Mouse (Mus musculus) stomach, embryonic 16.5 days (tissue): ENCODE data around the gene Appbp2. TPM values are rescaled to one million over a fixed set of nuclear protein-coding genes. Genes with fewer than 3 reads are reported as not detected.

ENCODE experiments used
- ATAC-seq: fragments of 200-750 bp; cut with Nextera tagmentation; 2 replicates; pipeline ENCODE4 v1.8.0; 2017; ENCODE audit warnings: moderate number of reproducible peaks, moderate TSS enrichment; ENCODE audit not compliant: insufficient read depth, low FRiP score
- H3K27ac ChIP-seq: fragments of 300-500 bp; sonication (generic); 2 replicates; pipeline ENCODE4 v1.5.1; 2014; ENCODE audit warnings: low read length
- H3K27me3 ChIP-seq: fragments of 300-500 bp; sonication (generic); 2 replicates; pipeline ENCODE4 v1.6.1; 2014; ENCODE audit warnings: low read length, control low read depth, mixed read lengths; ENCODE audit not compliant: control insufficient read depth, insufficient read depth
- H3K36me3 ChIP-seq: fragments of 300-500 bp; sonication (generic); 2 replicates; pipeline ENCODE4 v1.6.1; 2014; ENCODE audit warnings: low read length; ENCODE audit not compliant: control insufficient read depth, insufficient read depth
- H3K4me1 ChIP-seq: fragments of 300-500 bp; sonication (generic); 2 replicates; pipeline ENCODE4 v1.6.1; 2014; ENCODE audit warnings: low read length, control low read depth, mixed read lengths; ENCODE audit not compliant: control insufficient read depth, insufficient read depth
- H3K4me2 ChIP-seq: fragments of 300-500 bp; sonication (generic); 2 replicates; pipeline ENCODE4 v1.6.1; 2014; ENCODE audit warnings: low read depth, low read length, mixed read lengths
- H3K4me3 ChIP-seq: fragments of 300-500 bp; sonication (generic); replicated peaks from 2 replicates; pipeline ENCODE4 v1.5.1; 2014; ENCODE audit warnings: mild to moderate bottlenecking, low read length
- H3K9ac ChIP-seq: fragments of 300-500 bp; sonication (generic); 2 replicates; pipeline ENCODE4 v1.6.1; 2014; ENCODE audit warnings: low read length
- H3K9me3 ChIP-seq: fragments of 300-500 bp; sonication (generic); replicated peaks from 2 replicates; pipeline ENCODE4 v1.6.1; 2016; ENCODE audit warnings: low read length, control low read depth; ENCODE audit not compliant: control insufficient read depth
- WGBS: fragments of 180-500 bp; shearing (Covaris S2); extraction: QIAGEN DNeasy Blood & Tissue Kit; methylation state at CpG from one replicate; pipeline ENCODE4 v1.1.7; 2014; 5-methylcytosine and 5-hydroxymethylcytosine counted together
- polyA plus RNA-seq: library from polyadenylated mRNA; unstranded; fragments of >200 nt; fragmentation: Nextera tagmentation; extraction: Ambion mirVana; gene quantifications from 2 replicates; pipeline ENCODE4 v1.2.1, GENCODE M21; 2015

Gene Appbp2
- polyA plus RNA-seq, 1 experiment from 2014 or later: 33.4 TPM

DNA sequence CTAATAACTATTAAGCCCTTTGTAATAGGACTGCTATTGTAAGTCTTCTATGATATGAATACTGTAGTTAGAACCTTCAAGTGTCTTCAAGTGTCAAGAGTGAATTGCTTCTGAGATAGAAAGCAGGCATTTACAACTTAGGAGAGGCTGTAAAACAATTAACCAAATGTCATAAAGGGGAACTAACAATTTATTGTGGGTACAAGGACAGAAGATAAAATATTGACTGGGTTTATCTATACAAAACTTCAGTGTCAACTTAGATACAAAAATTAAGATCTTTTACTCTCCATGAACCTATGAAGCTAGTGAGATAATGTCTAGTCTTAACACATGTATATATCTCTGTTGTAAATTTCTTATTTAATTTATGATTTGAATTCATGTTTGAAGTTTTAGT lies 28.7 kb downstream of the Appbp2 start:
- Histone ChIP-seq H3K4me3 (no peak overlapping the region), H3K4me2 (no peak overlapping the region), H3K36me3 (peaks cover 16% of the 10 kb centered on the region), H3K27me3 (no peaks in the 10 kb centered on the region), H3K9ac (no peak overlapping the region), H3K9me3 (no peaks in the 10 kb centered on the region), H3K27ac (no peak overlapping the region), H3K4me1 (no peaks in the 10 kb centered on the region)
- ATAC-seq: no peak

DNA sequence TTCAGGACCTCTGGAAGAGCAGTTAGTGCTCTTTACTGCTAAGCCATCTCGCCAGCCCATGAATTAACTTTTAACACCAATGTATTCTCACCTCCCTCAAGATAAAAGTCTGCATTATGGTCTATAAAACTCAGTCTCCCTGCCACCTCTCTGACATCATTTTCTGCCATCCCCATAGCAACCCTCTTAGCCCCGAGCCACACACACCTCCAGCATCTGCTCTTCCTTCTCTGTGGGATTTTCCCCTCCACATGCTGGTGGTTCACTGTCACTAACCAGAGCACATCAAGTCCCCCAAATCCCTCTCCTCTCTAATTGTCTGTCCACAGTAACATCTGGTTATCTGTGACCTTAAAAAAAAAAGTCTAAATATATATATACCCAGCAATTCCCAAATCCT lies 36.0 kb downstream of the Appbp2 start:
- WGBS: 77% methylated on average over 2 of the region's 2 CpGs
- ATAC-seq: no peak
- Histone ChIP-seq H3K27ac (no peak overlapping the region), H3K4me3 (no peak overlapping the region), H3K9me3 (no peaks in the 10 kb centered on the region), H3K9ac (no peak overlapping the region), H3K36me3 (peaks cover 25% of the 10 kb centered on the region), H3K27me3 (no peaks in the 10 kb centered on the region), H3K4me1 (no peaks in the 10 kb centered on the region), H3K4me2 (no peak overlapping the region)

DNA sequence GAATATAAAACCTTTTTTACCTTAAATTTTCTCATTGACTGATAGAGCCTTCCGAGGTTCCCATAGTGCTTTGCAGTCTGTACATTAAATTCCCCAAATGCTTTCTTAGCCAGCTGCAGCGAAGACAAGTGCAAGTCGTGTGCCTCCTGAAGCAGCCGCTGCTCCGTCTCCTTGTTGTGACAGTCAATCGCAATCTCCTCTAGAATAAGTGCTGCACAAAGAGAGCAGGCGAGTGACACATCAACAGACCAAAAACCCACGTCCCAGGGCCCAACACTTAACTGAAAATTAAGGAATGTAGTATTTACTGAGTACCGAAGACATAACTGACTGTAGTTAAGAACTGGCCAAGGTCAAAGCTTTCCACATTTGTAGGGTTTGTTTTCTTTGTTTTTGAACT lies 38.9 kb downstream of the Appbp2 start:
- 87% methylated on average over 9 of the region's 9 CpGs for WGBS
- peaks cover 28% of the 10 kb centered on the region for H3K36me3 ChIP-seq

DNA sequence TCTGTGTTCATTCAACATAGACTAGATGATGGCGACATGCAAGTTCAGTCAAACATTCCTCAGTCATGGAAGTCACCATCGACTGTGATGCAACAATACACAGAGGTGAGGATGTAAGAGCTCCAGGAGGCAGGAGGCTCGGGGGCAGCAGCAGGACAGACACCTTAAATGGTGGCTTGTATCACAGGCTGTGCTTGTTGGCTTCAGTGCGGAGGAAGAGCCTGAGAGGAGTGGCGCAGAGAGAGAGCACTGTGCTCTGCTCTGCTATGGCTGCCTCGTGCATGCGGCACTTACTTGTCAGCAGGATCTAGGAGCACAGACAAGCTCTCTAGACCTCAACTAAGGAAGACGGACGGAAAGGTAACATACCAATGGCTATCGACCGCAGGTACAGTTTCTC lies 40.7 kb downstream of the Appbp2 start:
- Histone ChIP-seq H3K27ac (no peak overlapping the region), H3K9me3 (no peaks in the 10 kb centered on the region), H3K9ac (no peak overlapping the region), H3K4me2 (no peak overlapping the region), H3K36me3 (peaks cover 33% of the 10 kb centered on the region), H3K4me1 (no peaks in the 10 kb centered on the region), H3K4me3 (no peak overlapping the region), H3K27me3 (no peaks in the 10 kb centered on the region)
- 93% methylated on average over 11 of the region's 11 CpGs for WGBS
- no peak for ATAC-seq

More for the DNA sequence above, 38.9 kb downstream of the Appbp2 start:
- Histone ChIP-seq H3K27me3 (no peaks in the 10 kb centered on the region), H3K9me3 (no peaks in the 10 kb centered on the region), H3K27ac (no peak overlapping the region), H3K4me3 (no peak overlapping the region), H3K9ac (no peak overlapping the region), H3K4me2 (no peak overlapping the region), H3K4me1 (no peaks in the 10 kb centered on the region)
- ATAC-seq: no peak

DNA sequence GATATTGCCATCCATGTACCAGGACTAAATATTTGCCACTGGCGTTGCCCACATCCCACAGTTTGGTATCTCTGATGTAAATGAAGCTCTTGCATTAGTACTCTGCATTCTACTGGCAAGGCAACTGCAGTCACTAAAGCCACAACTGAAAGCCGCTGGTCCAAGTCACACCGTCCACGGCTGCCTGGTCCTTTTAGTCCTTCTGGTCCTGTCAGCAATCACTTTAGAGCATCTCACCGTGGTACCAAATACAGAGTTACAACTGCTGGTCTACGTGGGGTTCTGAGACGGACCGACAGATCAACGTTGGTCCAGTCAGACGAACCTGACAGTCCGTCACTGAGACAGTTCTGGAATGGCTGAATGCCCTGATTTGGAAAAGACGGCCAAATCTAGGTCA lies 44.2 kb downstream of the Appbp2 start:
- Histone ChIP-seq H3K4me3 (no peak overlapping the region), H3K9me3 (no peaks in the 10 kb centered on the region), H3K4me1 (no peaks in the 10 kb centered on the region), H3K27me3 (no peaks in the 10 kb centered on the region), H3K27ac (no peak overlapping the region), H3K36me3 (peaks cover 21% of the 10 kb centered on the region), H3K9ac (no peak overlapping the region), H3K4me2 (no peak overlapping the region)
- 92% methylated on average over 12 of the region's 12 CpGs for WGBS
- ATAC-seq: no peak

DNA sequence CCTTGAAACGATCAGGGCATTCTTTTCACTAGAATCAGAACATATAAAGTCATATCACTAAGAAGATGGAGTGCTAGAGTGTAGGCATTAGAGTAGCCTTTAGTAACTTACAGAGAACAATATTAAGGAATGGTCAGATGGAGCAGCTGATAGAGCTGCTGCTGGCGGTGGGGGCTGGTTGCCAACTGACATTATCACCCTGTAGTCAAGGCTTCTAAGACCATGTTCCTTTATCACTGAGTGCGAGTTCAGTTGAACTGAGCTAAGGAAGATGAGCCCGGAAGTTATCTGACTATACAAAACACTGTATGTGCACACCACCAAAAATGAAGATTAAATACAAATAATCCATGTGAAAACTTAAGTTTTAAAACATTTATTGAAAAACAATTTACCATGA lies 45.8 kb downstream of the Appbp2 start:
- Histone ChIP-seq H3K9me3 (no peaks in the 10 kb centered on the region), H3K4me2 (no peak overlapping the region), H3K9ac (no peak overlapping the region), H3K4me1 (no peaks in the 10 kb centered on the region), H3K27ac (no peak overlapping the region), H3K36me3 (peaks cover 17% of the 10 kb centered on the region), H3K27me3 (no peaks in the 10 kb centered on the region), H3K4me3 (no peak overlapping the region)
- WGBS: 88% methylated on average over 4 of the region's 4 CpGs
- no peak for ATAC-seq

DNA sequence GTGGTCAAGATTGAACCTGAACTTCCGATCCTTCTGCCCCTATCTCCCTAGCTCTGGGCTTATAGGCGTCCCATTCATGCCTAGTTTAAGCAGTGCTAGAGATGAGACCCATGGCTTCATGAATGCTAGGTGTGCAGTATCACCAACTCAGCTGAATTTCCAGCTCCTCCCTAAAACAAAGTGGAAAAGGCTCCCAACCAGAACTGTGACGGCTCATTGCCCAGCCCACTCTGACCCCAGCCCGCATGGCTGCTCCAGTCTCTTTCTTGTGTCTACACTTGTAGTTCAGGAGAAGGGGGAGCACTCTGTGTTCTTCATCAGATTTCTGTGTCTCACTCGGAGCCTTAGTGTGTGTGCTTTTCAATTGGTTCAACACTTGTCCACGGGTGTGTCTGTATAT lies 50.1 kb downstream of the Appbp2 start:
- H3K27me3 ChIP-seq: no peaks in the 10 kb centered on the region
- H3K27ac ChIP-seq: no peak overlapping the region
- peaks cover 3% of the 10 kb centered on the region for H3K4me1 ChIP-seq
- H3K4me3 ChIP-seq: no peak overlapping the region
- no peak overlapping the region for H3K9ac ChIP-seq
- H3K9me3 ChIP-seq: no peaks in the 10 kb centered on the region
- 0 out of 2 replicates have a peak, but pooled peaks cover 4% of the 10 kb centered on the region for H3K36me3 ChIP-seq
- whole genome bisulfite sequencing: 82% methylated on average over 6 of the region's 6 CpGs
- ATAC-seq: no peak
- H3K4me2 ChIP-seq: no peak overlapping the region

DNA sequence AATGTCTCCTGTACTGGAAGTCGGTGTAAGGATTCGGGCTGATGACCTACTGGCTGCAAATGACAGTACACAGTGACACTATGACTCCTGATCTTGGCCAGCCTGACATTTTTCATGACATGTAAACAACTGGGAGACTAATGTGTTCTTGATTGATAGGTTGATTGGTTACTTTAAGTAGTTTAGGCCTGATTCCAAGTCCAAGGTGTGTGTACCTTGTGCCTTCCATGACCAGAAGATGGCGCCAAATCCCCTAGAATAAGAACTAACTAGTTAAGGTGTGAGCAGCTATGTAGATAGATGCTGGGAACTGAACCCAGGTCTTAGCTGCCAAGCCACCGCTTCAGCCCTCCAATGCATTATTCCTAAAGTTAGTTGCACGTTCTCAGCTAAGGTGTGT lies 50.8 kb downstream of the Appbp2 start:
- no peak for ATAC-seq
- Histone ChIP-seq H3K4me2 (no peak overlapping the region), H3K4me3 (no peak overlapping the region), H3K9me3 (no peaks in the 10 kb centered on the region), H3K4me1 (peaks cover 3% of the 10 kb centered on the region), H3K9ac (no peak overlapping the region), H3K27ac (no peak overlapping the region), H3K36me3 (no peaks in the 10 kb centered on the region), H3K27me3 (no peaks in the 10 kb centered on the region)
- 66% methylated on average over 5 of the region's 5 CpGs for WGBS

DNA sequence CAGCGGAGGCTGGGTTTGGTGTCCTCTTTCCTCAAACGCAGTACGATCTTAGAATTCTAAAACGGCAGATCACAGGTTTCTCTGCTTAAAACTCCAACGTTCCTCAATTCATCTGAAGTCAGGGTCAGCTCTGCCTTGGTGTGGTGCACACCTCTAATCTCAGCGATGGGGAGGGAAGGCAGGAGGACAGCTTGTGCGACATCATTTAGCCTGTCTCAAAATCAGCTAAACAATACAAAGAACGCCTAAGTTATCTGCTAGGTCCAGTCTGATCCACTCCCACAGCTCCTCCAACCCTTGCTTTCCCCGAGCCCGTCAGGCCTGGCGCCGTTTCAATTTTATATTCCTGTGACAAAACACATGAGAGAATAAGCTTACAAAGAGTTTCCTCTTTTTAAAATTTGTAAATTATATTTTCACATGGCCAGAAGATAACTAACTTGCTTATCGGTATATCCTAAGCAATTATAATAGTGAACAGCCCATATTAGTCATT lies 51.6 kb downstream of the Appbp2 start:
- peak; percentile 22; the same call in 1 of the 2 replicates for ATAC-seq
- Histone ChIP-seq H3K4me2 (peak overlapping the region; percentile 73), H3K27me3 (no peaks in the 10 kb centered on the region), H3K9me3 (no peaks in the 10 kb centered on the region), H3K36me3 (no peaks in the 10 kb centered on the region), H3K4me3 (peak overlapping the region; percentile 53), H3K4me1 (peaks cover 3% of the 10 kb centered on the region), H3K9ac (peak overlapping the region; percentile 65), H3K27ac (no peak overlapping the region)
- WGBS: 16% methylated on average over 13 of the region's 13 CpGs
